8 mouse cellular contexts compared by ENCODE assay signal in the genomic region with DNA sequence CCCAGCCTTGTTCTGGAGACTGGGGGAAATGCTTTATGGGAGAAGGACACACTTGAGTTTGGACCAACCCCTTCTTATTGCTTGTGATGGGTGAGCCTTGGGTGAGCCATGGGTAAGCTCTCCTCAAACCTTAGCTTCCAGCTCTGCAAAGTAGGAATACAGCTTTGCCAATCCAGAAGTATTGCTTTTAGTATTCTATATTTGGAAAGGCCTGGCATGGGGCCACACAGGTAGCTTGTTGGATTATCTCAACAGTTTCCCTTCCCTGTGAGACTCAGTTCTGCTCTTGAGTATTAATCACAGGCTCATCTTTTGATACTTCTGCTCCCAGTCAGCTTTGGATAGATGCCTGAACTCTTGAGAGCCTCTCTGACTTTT. TPM values are rescaled to one million over a fixed set of nuclear protein-coding genes. Genes with fewer than 3 reads are reported as not detected.
DNase-seq lines count a peak whose midpoint lies in the region; ATAC-seq and TF ChIP-seq lines count a peak whose summit lies in the region.

No protein-coding gene starts in this region.

- H3K9ac ChIP-seq in limb, embryonic 13.5 days: peak overlapping the region; percentile 83

- H3K27me3 ChIP-seq in limb, embryonic 13.5 days: no peaks in the 10 kb centered on the region

- DNase-seq in cerebellum, adult 9-10 months: peak; percentile 63
- DNase-seq in cerebellum, adult 18-20 months: no peak
- DNase-seq in lung, postnatal 36 days: peak; percentile 56
- DNase-seq in lung, postnatal 25 days (ENCODE audit: low spot score): no peak
- DNase-seq in thymus, postnatal 10 days (ENCODE audit: low spot score in 2 of 2): no peak

- H3K36me3 ChIP-seq in limb, embryonic 13.5 days: no peaks in the 10 kb centered on the region

- no peak for TF ChIP-seq CTCF in olfactory bulb, adult 2 months (IDR thresholded peaks at IDR 0.05; ENCODE audit: insufficient read depth, low read depth, low read length)

- H3K27ac ChIP-seq in limb, embryonic 13.5 days: no peak overlapping the region
- no peak overlapping the region for H3K27ac ChIP-seq in olfactory bulb, adult 2 months (ENCODE audit: insufficient read depth, low read depth, low read length)

- no peaks in the 10 kb centered on the region for H3K9me3 ChIP-seq in limb, embryonic 13.5 days

- TF ChIP-seq POLR2A in olfactory bulb, adult 2 months (IDR thresholded peaks at IDR 0.05; ENCODE audit: insufficient read depth, low read depth, low read length): no peak

- peak overlapping the region; percentile 94 for H3K4me2 ChIP-seq in limb, embryonic 13.5 days (replicated peaks)

- H3K4me1 ChIP-seq in limb, embryonic 13.5 days: peaks cover 50% of the 10 kb centered on the region
- H3K4me1 ChIP-seq in olfactory bulb, adult 2 months (ENCODE audit: control insufficient read depth, insufficient read depth, low read length): peaks cover 34% of the 10 kb centered on the region

- ATAC-seq in limb, embryonic 13.5 days (ENCODE audit: low FRiP score, low read depth): no peak
- ATAC-seq in erythroid progenitor cell, adult 5-6 weeks (replicated peaks; ENCODE audit: low FRiP score, poor library complexity, severe bottlenecking): no peak

- peak overlapping the region; percentile 81 for H3K4me3 ChIP-seq in limb, embryonic 13.5 days
- H3K4me3 ChIP-seq in olfactory bulb, adult 2 months (ENCODE audit: insufficient read depth, low read depth, low read length): peak overlapping the region; percentile 62

RNA-seq across cellular contexts. Expression of gene Bicd2, which starts 1.3 kb away (rescaled TPM):
- 34.2 and 36.6 TPM in 2 replicates for polyA plus RNA-seq in limb, embryonic 13.5 days (2015; fragmentation: Nextera tagmentation; extraction: Ambion mirVana)
- polyA plus RNA-seq in olfactory bulb, adult 2 months (2012; ENCODE audit: insufficient read depth, insufficient read length, low replicate concordance, missing spikeins): 48.0 TPM in 1 of 2 replicates, not detected in the other
- 12.6 and 19.7 TPM in 2 replicates for total RNA-seq in erythroid progenitor cell, adult 5-6 weeks (2015; ENCODE audit: low replicate concordance)
- total RNA-seq in erythroid progenitor cell, adult 5-6 weeks (2017; ENCODE audit: low replicate concordance): 28.8 and 35.2 TPM in 2 replicates

RNA-seq across cellular contexts. Expression of gene Fgd3, which starts 22.6 kb away (rescaled TPM):
- 0.38 and 0.77 TPM in 2 replicates for polyA plus RNA-seq in limb, embryonic 13.5 days (2015; fragmentation: Nextera tagmentation; extraction: Ambion mirVana)
- not detected in 2 replicates for polyA plus RNA-seq in olfactory bulb, adult 2 months (2012; ENCODE audit: insufficient read depth, insufficient read length, low replicate concordance, missing spikeins)
- total RNA-seq in erythroid progenitor cell, adult 5-6 weeks (2015; ENCODE audit: low replicate concordance): 1.8 and 3.4 TPM in 2 replicates
- total RNA-seq in erythroid progenitor cell, adult 5-6 weeks (2017; ENCODE audit: low replicate concordance): 3.1 and 5.5 TPM in 2 replicates

Comparison
In these comparisons a context has a peak if more than half of its experiments do, and no peak if none do; other contexts are left out.
1. DNase-seq: peak in cerebellum, adult 9-10 months (single experiment) and lung, postnatal 36 days (single experiment); none in cerebellum, adult 18-20 months (0 of 2), lung, postnatal 25 days (single experiment) and thymus, postnatal 10 days (0 of 2).